Mouse (Mus musculus) MEL (cell line): ENCODE measurements around the gene Nop2. TPM values are rescaled to one million over a fixed set of nuclear protein-coding genes. Genes with fewer than 3 reads are reported as not detected.

Experiments used
- DNase-seq: peaks from one replicate; pipeline ENCODE4 v3.0.0; 2011; ENCODE audit warnings: low read depth, low spot score
- H3K27ac ChIP-seq: 2 replicates; pipeline ENCODE4 v1.5.1; 2012; ENCODE audit warnings: low read depth, mild to moderate bottlenecking, control low read depth, low read length, moderate library complexity; ENCODE audit not compliant: control insufficient read depth
- H3K27me3 ChIP-seq, 2 experiments: fragments of 150-350 bp in 1 of 2; sonication (generic) in 1 of 2; 2 replicates each; pipeline ENCODE4 v1.6.1; 2012; ENCODE audit warnings: low read length in 2 of 2, mild to moderate bottlenecking in 2 of 2, improper control_type of control experiment in 1 of 2, moderate library complexity in 1 of 2; ENCODE audit not compliant: insufficient read depth in 2 of 2, control insufficient read depth in 1 of 2
- H3K36me3 ChIP-seq, 2 experiments: 2 replicates each; pipeline ENCODE4 v1.6.1; 2012 to 2014; ENCODE audit warnings: low read length in 2 of 2, improper control_type of control experiment in 1 of 2, inconsistent platforms in 1 of 2, mild to moderate bottlenecking in 1 of 2; ENCODE audit not compliant: insufficient read depth in 2 of 2, control insufficient read depth in 1 of 2
- H3K4me1 ChIP-seq, 2 experiments: fragments of 150-350 bp in 1 of 2; sonication (generic) in 1 of 2; 2 replicates each; pipeline ENCODE4 v1.6.1; 2012; ENCODE audit warnings: low read length in 2 of 2, improper control_type of control experiment in 1 of 2, mild to moderate bottlenecking in 1 of 2; ENCODE audit not compliant: insufficient read depth in 2 of 2, control insufficient read depth in 1 of 2
- H3K4me3 ChIP-seq, 2 experiments: fragments of 150-350 bp in 1 of 2; sonication (generic) in 1 of 2; 2 replicates each; pipeline ENCODE4 v1.5.1; 2012; ENCODE audit warnings: low read depth in 2 of 2, low read length in 2 of 2, mild to moderate bottlenecking in 2 of 2, moderate library complexity in 2 of 2, control low read depth in 1 of 2, improper control_type of control experiment in 1 of 2; ENCODE audit not compliant: control insufficient read depth in 1 of 2, insufficient read depth in 1 of 2
- H3K79me2 ChIP-seq: 2 replicates; pipeline ENCODE4 v1.6.1; 2012; ENCODE audit warnings: mild to moderate bottlenecking, low read length, moderate library complexity; ENCODE audit not compliant: control insufficient read depth, poor library complexity, insufficient read depth
- H3K9ac ChIP-seq: 2 replicates; pipeline ENCODE4 v1.6.1; 2012; ENCODE audit warnings: low read depth, mild to moderate bottlenecking, control low read depth, low read length, moderate library complexity; ENCODE audit not compliant: control insufficient read depth, poor library complexity, severe bottlenecking
- H3K9me3 ChIP-seq: fragments of 150-350 bp; sonication (generic); replicated peaks from 2 replicates; pipeline ENCODE4 v1.6.1; 2012; ENCODE audit warnings: mild to moderate bottlenecking, low read length, improper control_type of control experiment, moderate library complexity; ENCODE audit not compliant: insufficient read depth
- BHLHE40 ChIP-seq: IDR thresholded peaks from 2 replicates; pipeline ENCODE4 v1.6.1; 2012; ENCODE audit warnings: low read depth, mild to moderate bottlenecking, inconsistent platforms, low read length, improper control_type of control experiment, borderline replicate concordance
- CHD1 ChIP-seq: IDR thresholded peaks from 2 replicates; pipeline ENCODE4 v1.6.1; 2012; ENCODE audit warnings: low read depth, mild to moderate bottlenecking, inconsistent platforms, low read length, improper control_type of control experiment
- CHD2 ChIP-seq: IDR thresholded peaks from 2 replicates; pipeline ENCODE4 v1.6.1; 2011; ENCODE audit warnings: low read length, improper control_type of control experiment
- E2F4 ChIP-seq: IDR thresholded peaks from 2 replicates; pipeline ENCODE4 v1.6.1; 2011; ENCODE audit warnings: low read depth, low read length, improper control_type of control experiment, borderline replicate concordance
- ELF1 ChIP-seq: IDR thresholded peaks from 2 replicates; pipeline ENCODE4 v1.6.1; 2014; ENCODE audit warnings: low read depth, mild to moderate bottlenecking, inconsistent platforms, low read length, improper control_type of control experiment, moderate library complexity
- EP300 ChIP-seq, 2 experiments: IDR thresholded peaks; 2 replicates each; pipeline ENCODE4 v1.6.1; 2011; ENCODE audit warnings: improper control_type of control experiment in 2 of 2, low read length in 2 of 2, low read depth in 1 of 2, mild to moderate bottlenecking in 1 of 2
- ETS1 ChIP-seq: IDR thresholded peaks from 2 replicates; pipeline ENCODE4 v1.6.1; 2012; ENCODE audit warnings: low read depth, mild to moderate bottlenecking, inconsistent platforms, low read length, improper control_type of control experiment, moderate library complexity
- GABPA ChIP-seq: IDR thresholded peaks from 2 replicates; pipeline ENCODE4 v1.6.1; 2012; ENCODE audit warnings: low read depth, mild to moderate bottlenecking, inconsistent platforms, low read length, improper control_type of control experiment, moderate library complexity
- MAFK ChIP-seq: IDR thresholded peaks from 2 replicates; pipeline ENCODE4 v1.6.1; 2011; ENCODE audit warnings: low read depth, mild to moderate bottlenecking, low read length, improper control_type of control experiment, borderline replicate concordance
- MAZ ChIP-seq: IDR thresholded peaks from 2 replicates; pipeline ENCODE4 v1.6.1; 2012; ENCODE audit warnings: low read depth, mild to moderate bottlenecking, inconsistent platforms, low read length, improper control_type of control experiment
- MEF2A ChIP-seq: IDR thresholded peaks from 2 replicates; pipeline ENCODE4 v1.6.1; 2014; ENCODE audit warnings: low read depth, mild to moderate bottlenecking, inconsistent platforms, low read length, improper control_type of control experiment; ENCODE audit not compliant: poor library complexity, insufficient replicate concordance, severe bottlenecking; ENCODE audit errors: extremely low read depth
- MXI1 ChIP-seq: IDR thresholded peaks from 2 replicates; pipeline ENCODE4 v1.6.1; 2011; ENCODE audit warnings: mild to moderate bottlenecking, low read depth, low read length, improper control_type of control experiment
- MYB ChIP-seq: IDR thresholded peaks from 2 replicates; pipeline ENCODE4 v1.6.1; 2011; ENCODE audit warnings: mild to moderate bottlenecking, low read depth, low read length, improper control_type of control experiment
- MYC ChIP-seq: IDR thresholded peaks from 2 replicates; pipeline ENCODE4 v1.6.1; 2011; ENCODE audit warnings: low read depth, mild to moderate bottlenecking, low read length, improper control_type of control experiment, moderate library complexity
- POLR2AphosphoS2 ChIP-seq: IDR thresholded peaks from 2 replicates; pipeline ENCODE4 v1.6.1; 2011; ENCODE audit warnings: low read length, improper control_type of control experiment
- POLR2AphosphoS5 ChIP-seq: IDR thresholded peaks from 2 replicates; pipeline ENCODE4 v1.6.1; 2012; ENCODE audit warnings: low read depth, borderline replicate concordance, mild to moderate bottlenecking, inconsistent platforms, low read length, moderate library complexity, mixed read lengths
- RAD21 ChIP-seq: IDR thresholded peaks from 2 replicates; pipeline ENCODE4 v1.6.1; 2011; ENCODE audit warnings: mild to moderate bottlenecking, low read depth, low read length, improper control_type of control experiment
- RCOR1 ChIP-seq: IDR thresholded peaks from 2 replicates; pipeline ENCODE4 v1.6.1; 2012; ENCODE audit warnings: low read depth, mild to moderate bottlenecking, inconsistent platforms, low read length, improper control_type of control experiment
- SIN3A ChIP-seq: IDR thresholded peaks from 2 replicates; pipeline ENCODE4 v1.6.1; 2012; ENCODE audit warnings: low read length, improper control_type of control experiment, inconsistent platforms
- SMC3 ChIP-seq: IDR thresholded peaks from 2 replicates; pipeline ENCODE4 v1.6.1; 2011; ENCODE audit warnings: low read depth, low read length, improper control_type of control experiment
- TAL1 ChIP-seq: IDR thresholded peaks from 2 replicates; pipeline ENCODE4 v1.6.1; 2012; ENCODE audit warnings: mild to moderate bottlenecking, inconsistent platforms, low read length, moderate library complexity, mixed read lengths
- TCF12 ChIP-seq: IDR thresholded peaks from 2 replicates; pipeline ENCODE4 v1.6.1; 2014; ENCODE audit warnings: low read depth, mild to moderate bottlenecking, inconsistent platforms, low read length, improper control_type of control experiment, moderate library complexity
- USF1 ChIP-seq: IDR thresholded peaks from 2 replicates; pipeline ENCODE4 v1.6.1; 2014; ENCODE audit warnings: low read depth, mild to moderate bottlenecking, inconsistent platforms, low read length, improper control_type of control experiment, moderate library complexity
- ZMIZ1 ChIP-seq: IDR thresholded peaks from 2 replicates; pipeline ENCODE4 v1.6.1; 2012; ENCODE audit warnings: low read depth, mild to moderate bottlenecking, inconsistent platforms, low read length, improper control_type of control experiment, moderate library complexity
- polyA plus RNA-seq, 2 experiments: library from polyadenylated mRNA; stranded (reverse) in 1 of 2; unstranded in 1 of 2; fragments of >175 nt in 1 of 2; fragments of >200 nt in 1 of 2; gene quantifications; 2 replicates each; pipeline versions ENCODE4 v1.2.1 to v1.2.4; 2012; ENCODE audit warnings: low replicate concordance in 2 of 2, low read depth in 1 of 2; ENCODE audit not compliant: insufficient read length in 2 of 2, insufficient read depth in 1 of 2, missing spikeins in 1 of 2
- total RNA-seq: library from RNA; depleted of rRNA; stranded (reverse); fragments of 300-350 nt; gene quantifications from 2 replicates; pipeline ENCODE4 v1.2.3, GENCODE M21; 2012

Nop2 gene
- total and polyA plus RNA-seq, 3 experiments = 221 to 337 (median 263) TPM

- TF ChIP-seq BHLHE40 = no peak
- TF ChIP-seq ETS1 = no peak
- no peak for TF ChIP-seq MAFK
- no peak for TF ChIP-seq EP300 (IDR thresholded peaks at IDR 0.05; ENCODE audit: low read depth in 1 of 2, low read length in 2 of 2)
- no peak for TF ChIP-seq RAD21
- no peak for TF ChIP-seq POLR2AphosphoS5
- 0 out of 2 replicates have a peak, but pooled peaks have one; percentile 66 for TF ChIP-seq CHD1
- no peak for TF ChIP-seq GABPA
Measured at GRCm38 (mm10) chr6:125166051-125166751, 34.5 kb downstream of the Nop2 start, which contains the start of gene Gapdh (continued).

- TF ChIP-seq ELF1 (no peak), TCF12 (no peak), MAZ (0 out of 2 replicates have a peak, but pooled peaks have one; percentile 2), SIN3A (peak; percentile 57), CHD2 (no peak), MEF2A (peak; percentile 47; the same call in 1 of the 2 replicates), TAL1 (no peak), USF1 (no peak), MYC (no peak), ZMIZ1 (no peak), BHLHE40 (peak; percentile 77; the same call in 1 of the 2 replicates), EP300 (IDR thresholded peaks at IDR 0.05; ENCODE audit: low read depth in 1 of 2, low read length in 2 of 2) (no peak), RAD21 (no peak), E2F4 (no peak), RCOR1 (peak; percentile 90), SMC3 (no peak), ETS1 (peak; percentile 61; the same call in 1 of the 2 replicates), MXI1 (peak; percentile 57), POLR2AphosphoS2 (peak; percentile 24; the same call in 1 of the 2 replicates), MYB (no peak)
- TF ChIP-seq, all 39 proteins: peak for 8
- Histone ChIP-seq H3K4me1 (peaks cover 3 to 20% of the 10 kb centered on the region in 2 experiments), H3K79me2 (peaks cover 24% of the 10 kb centered on the region), H3K27me3 (no peaks in the 10 kb centered on the region), H3K9me3 (no peaks in the 10 kb centered on the region), H3K9ac (peak overlapping the region; percentile 59), H3K36me3 (peaks cover 0 to 16% of the 10 kb centered on the region in 2 experiments), H3K27ac (peak overlapping the region; percentile 43), H3K4me3 (peak overlapping the region; percentile 59 to 74)
- DNase-seq = peak; percentile 86
Measured at GRCm38 (mm10) chr6:125166861-125167650, 35.3 kb downstream of the Nop2 start.
